Mouse (Mus musculus) CD4-positive, CD25-positive, alpha-beta regulatory T cell, adult 4 months (primary cell): ENCODE measurements around the gene Rps6ka2. TPM values are rescaled to one million over a fixed set of nuclear protein-coding genes. Genes with fewer than 3 reads are reported as not detected.

Experiments used
- polyA plus RNA-seq, 2 experiments: library from polyadenylated mRNA; unstranded; fragments of 100-300 nt; shearing (Covaris generic); gene quantifications; one replicate each; pipeline ENCODE4 v1.2.1; 2017

Rps6ka2 gene
- polyA plus RNA-seq, 2 experiments from 2014 or later: 0.58 to 0.87 TPM

Other genes starting within 250 kb of the Rps6ka2 start
- gene Rsph3b, start 221.4 kb upstream of the Rps6ka2 start, polyA plus RNA-seq: 10 to 100 TPM; 26.6 to 37.2 TPM
- gene Tagap1, start 209.0 kb upstream of the Rps6ka2 start, polyA plus RNA-seq: 10 to 100 TPM; 52.7 to 56.8 TPM
- gene Rnaset2b, start 199.5 kb upstream of the Rps6ka2 start, polyA plus RNA-seq: 100 to 1,000 TPM; 316 to 396 TPM
- 1 to 10 TPM in 1 of 2 experiments, under 1 TPM in 1; 0.39 to 1.5 TPM for gene Gm49721, start 191.2 kb upstream of the Rps6ka2 start, polyA plus RNA-seq
- not detected for gene Gm1604a, start 144.5 kb upstream of the Rps6ka2 start, polyA plus RNA-seq
- not detected for gene Tcp10a, start 154.5 kb downstream of the Rps6ka2 start, polyA plus RNA-seq
- gene Ttll2, start 182.6 kb downstream of the Rps6ka2 start, polyA plus RNA-seq: not detected
- not detected for gene Gm49630, start 201.9 kb downstream of the Rps6ka2 start, polyA plus RNA-seq
- gene Unc93a2, start 215.3 kb downstream of the Rps6ka2 start, polyA plus RNA-seq: not detected